ENCODE assay signal across 9 mouse cellular contexts in the genomic region with DNA sequence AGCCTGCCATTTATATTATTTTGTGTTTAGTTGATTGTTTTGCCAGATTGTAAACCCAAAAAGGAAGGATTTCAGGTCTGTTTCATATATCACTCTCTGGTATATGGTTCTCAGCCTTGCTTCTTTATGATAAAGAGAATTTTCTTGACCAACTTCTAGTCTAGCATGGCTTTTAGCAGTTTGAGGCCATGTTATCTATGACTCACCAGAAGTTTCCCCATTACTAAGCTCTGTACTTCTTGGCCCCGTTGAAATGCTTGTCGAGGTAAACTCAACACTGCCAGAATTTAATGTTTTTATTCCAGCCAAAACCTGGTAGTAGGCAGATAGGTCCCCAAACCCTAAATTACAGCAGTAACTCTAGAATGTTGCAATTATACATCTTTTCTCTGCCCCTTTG. TPM values are rescaled to one million over a fixed set of nuclear protein-coding genes. Genes with fewer than 3 reads are reported as not detected.
A peak's percentile ranks its signal among the peaks of the same experiment; 100 is the strongest.
DNase-seq lines count a peak whose midpoint lies in the region; ATAC-seq lines count a peak whose summit lies in the region.
"Had no signal": no experiment of that assay in that cellular context is flagged by ENCODE, and none has a peak within 500 bp of the region (broad histone marks: within the 10 kb centered on the region; RNA-seq: fewer than 3 reads in every experiment).

No protein-coding gene starts in this region.

- H3K27ac ChIP-seq in heart, embryonic 15.5 days: no peak overlapping the region
- no peak overlapping the region for H3K27ac ChIP-seq in hindbrain, embryonic 12.5 days
- H3K27ac ChIP-seq in midbrain, embryonic 10.5 days (replicated peaks): no peak overlapping the region

- DNase-seq in heart, postnatal 25 days (ENCODE audit: low spot score): no peak
- peak; percentile 34 for DNase-seq in MEL-GATA-1-ER (ENCODE audit: extremely low read depth, low read depth)
- no peak for DNase-seq in midbrain, embryonic 10.5 days (ENCODE audit: low spot score)
- no peak for DNase-seq in spleen, adult 12 weeks (ENCODE audit: low spot score)
- DNase-seq in right cerebral cortex, postnatal 25 days: no peak
- DNase-seq in ovary, adult 18-20 months (ENCODE audit: low spot score): no peak

- H3K4me3 ChIP-seq in heart, embryonic 15.5 days: peak overlapping the region; percentile 94
- peak overlapping the region; percentile 88; the same call in 1 of the 2 replicates for H3K4me3 ChIP-seq in hindbrain, embryonic 12.5 days
- H3K4me3 ChIP-seq in midbrain, embryonic 10.5 days: peak overlapping the region; percentile 99; the same call in 1 of the 2 replicates

- no peaks in the 10 kb centered on the region for H3K9me3 ChIP-seq in heart, embryonic 15.5 days (replicated peaks)
- no peaks in the 10 kb centered on the region for H3K9me3 ChIP-seq in hindbrain, embryonic 12.5 days (replicated peaks)
- no peaks in the 10 kb centered on the region for H3K9me3 ChIP-seq in midbrain, embryonic 10.5 days (replicated peaks)

- peak overlapping the region; percentile 73 for H3K4me2 ChIP-seq in heart, embryonic 15.5 days
- peak overlapping the region; percentile 91 for H3K4me2 ChIP-seq in hindbrain, embryonic 12.5 days (replicated peaks)

- no peaks in the 10 kb centered on the region for H3K27me3 ChIP-seq in heart, embryonic 15.5 days
- peaks cover 7% of the 10 kb centered on the region; the same call in 1 of the 2 replicates for H3K27me3 ChIP-seq in hindbrain, embryonic 12.5 days
- H3K27me3 ChIP-seq in midbrain, embryonic 10.5 days (ENCODE audit: low read depth, poor library complexity, severe bottlenecking): peaks cover 17% of the 10 kb centered on the region
- H3K27me3 ChIP-seq: Patski had no signal

- intact Hi-C loops in heart, postnatal 25 days (cut with DNase I): no loop called here

- no peak overlapping the region for H3K9ac ChIP-seq in heart, embryonic 15.5 days
- H3K9ac ChIP-seq in hindbrain, embryonic 12.5 days: 0 out of 2 replicates have a peak overlapping the region, but pooled peaks have one; percentile 27

- no peak for ATAC-seq in heart, embryonic 15.5 days (replicated peaks; ENCODE audit: insufficient number of reproducible peaks, insufficient read depth, low FRiP score, low read depth)
- ATAC-seq in hindbrain, embryonic 12.5 days (ENCODE audit: low FRiP score): no peak

- WGBS in heart, embryonic 15.5 days: 55% methylated on average over 2 of the region's 2 CpGs
- 71% methylated on average over 2 of the region's 2 CpGs for WGBS in hindbrain, embryonic 12.5 days
- 60% methylated on average over 2 of the region's 2 CpGs for WGBS in midbrain, embryonic 10.5 days

- H3K36me3 ChIP-seq in heart, embryonic 15.5 days: no peaks in the 10 kb centered on the region
- no peaks in the 10 kb centered on the region for H3K36me3 ChIP-seq in hindbrain, embryonic 12.5 days
- peaks cover 6% of the 10 kb centered on the region; the same call in 1 of the 2 replicates for H3K36me3 ChIP-seq in midbrain, embryonic 10.5 days

- H3K4me1 ChIP-seq in heart, embryonic 15.5 days (replicated peaks): peaks cover 44% of the 10 kb centered on the region
- H3K4me1 ChIP-seq in hindbrain, embryonic 12.5 days: peaks cover 29% of the 10 kb centered on the region
- H3K4me1 ChIP-seq in midbrain, embryonic 10.5 days: peaks cover 25% of the 10 kb centered on the region

RNA-seq across cellular contexts. Expression of a gene that starts 0.8 kb away (rescaled TPM):
- 25.5 and 29.9 TPM in 2 replicates for polyA plus RNA-seq in heart, embryonic 15.5 days (2015; fragmentation: Nextera tagmentation; extraction: Ambion mirVana)
- total RNA-seq in heart, postnatal 25 days (2021): 10 to 100 TPM; 27.2 to 28.7 TPM
- 43.9 and 44.3 TPM in 2 replicates for polyA plus RNA-seq in hindbrain, embryonic 12.5 days (2016; fragmentation: Nextera tagmentation; extraction: Ambion mirVana)
- polyA plus RNA-seq in midbrain, embryonic 10.5 days (2016; fragmentation: Nextera tagmentation; extraction: Ambion mirVana): 40.7 and 45.3 TPM in 2 replicates

RNA-seq across cellular contexts. Expression of a gene that starts 3.6 kb away (rescaled TPM):
- polyA plus RNA-seq in heart, embryonic 15.5 days (2015; fragmentation: Nextera tagmentation; extraction: Ambion mirVana): 34.9 and 39.3 TPM in 2 replicates
- total RNA-seq in heart, postnatal 25 days (2021): 10 to 100 TPM; 24.4 to 27.5 TPM
- 68.9 and 70.4 TPM in 2 replicates for polyA plus RNA-seq in hindbrain, embryonic 12.5 days (2016; fragmentation: Nextera tagmentation; extraction: Ambion mirVana)
- 79.8 and 81.0 TPM in 2 replicates for polyA plus RNA-seq in midbrain, embryonic 10.5 days (2016; fragmentation: Nextera tagmentation; extraction: Ambion mirVana)
